Mouse (Mus musculus): Measurements from ENCODE around the gene Zxdb. TPM values are rescaled to one million over a fixed set of nuclear protein-coding genes. Genes with fewer than 3 reads are reported as not detected.
"Not testable (repeated sequence)": the region's sequence is repeated elsewhere in the genome, so short reads cannot be mapped to it uniquely, and the experiment has no call there.

Zxdb gene
- total RNA-seq (2021): 10 to 100 TPM in 1 of 2 experiments, 1 to 10 TPM in 1; 9.9 to 10.4 TPM
- long read RNA-seq, experiment 1, full-length matches to known transcripts: 6 of 8 reads
- long read RNA-seq, experiment 1, partial matches to known transcripts: 0 of 8 reads
- long read RNA-seq, experiment 1, other reads (novel, unspliced or antisense): 2 of 8 reads
- long read RNA-seq, experiment 2, full-length matches to known transcripts: 3 of 3 reads
- long read RNA-seq, experiment 2, partial matches to known transcripts: 0 of 3 reads
- long read RNA-seq, experiment 2, other reads (novel, unspliced or antisense): 0 of 3 reads

DNA sequence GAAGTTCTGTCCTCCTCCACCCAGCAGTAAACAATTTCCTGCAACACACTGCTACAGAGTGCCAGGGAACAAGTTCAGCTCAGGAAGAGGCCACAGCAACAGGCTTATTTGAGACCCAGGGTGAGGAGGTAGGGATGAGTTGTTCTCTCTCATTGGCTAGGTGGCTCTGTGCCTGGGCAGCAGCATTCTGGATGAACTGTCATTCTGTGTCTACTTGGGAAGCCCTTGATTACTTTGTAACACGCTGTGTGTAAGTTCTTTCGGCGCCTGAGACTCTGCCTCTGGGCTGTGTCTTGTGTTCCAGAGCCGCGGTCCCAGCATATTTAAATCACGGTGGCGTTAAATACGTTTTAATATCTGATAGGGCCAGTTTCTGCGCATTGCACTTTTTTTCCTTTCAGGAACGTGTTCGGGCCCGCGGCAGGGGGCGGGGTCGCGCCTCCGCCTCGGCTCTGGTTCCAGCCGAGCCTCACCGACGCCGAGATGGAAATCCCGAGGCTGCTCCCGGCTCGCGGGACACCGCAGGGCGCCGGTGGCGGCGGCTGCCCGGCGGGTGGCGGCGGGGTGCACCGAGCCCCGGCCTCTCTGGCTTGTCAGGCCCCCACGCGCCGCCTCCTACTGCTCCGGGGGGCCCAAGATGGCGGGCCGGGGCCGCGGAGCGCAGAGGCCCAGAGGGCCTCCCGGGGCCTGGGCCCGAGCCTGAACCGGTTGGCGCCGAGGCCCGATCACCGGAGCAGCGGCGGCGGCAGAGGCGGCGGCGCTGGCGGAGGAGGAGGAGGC is at the start of gene Zxdb:
Gene Zxdb, plus strand, starts transcription at position 378 of the 780 bp plus-strand sequence.
- DNase-seq: not testable (repeated sequence)

DNA sequence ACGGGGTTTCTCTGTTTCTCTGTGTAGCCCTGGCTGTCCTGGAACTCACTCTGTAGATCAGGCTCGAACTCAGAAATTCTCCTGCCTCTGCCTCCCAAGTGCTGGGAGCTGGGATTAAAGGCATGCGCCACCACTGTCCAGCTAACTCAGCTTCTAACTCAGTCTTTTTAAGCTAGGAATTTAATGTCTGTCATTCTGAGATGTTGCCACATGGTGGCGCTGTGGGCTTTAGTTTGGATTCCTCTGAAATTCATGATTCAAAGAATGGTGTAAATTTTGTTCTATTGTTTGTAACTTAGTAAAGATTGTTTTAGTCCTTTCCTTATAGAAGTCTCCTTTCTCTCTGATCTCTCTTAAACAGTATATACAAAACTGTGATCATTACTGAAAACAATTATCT is 49.4 kb upstream of the Zxdb start:
- peak; percentile 65 for DNase-seq

DNA sequence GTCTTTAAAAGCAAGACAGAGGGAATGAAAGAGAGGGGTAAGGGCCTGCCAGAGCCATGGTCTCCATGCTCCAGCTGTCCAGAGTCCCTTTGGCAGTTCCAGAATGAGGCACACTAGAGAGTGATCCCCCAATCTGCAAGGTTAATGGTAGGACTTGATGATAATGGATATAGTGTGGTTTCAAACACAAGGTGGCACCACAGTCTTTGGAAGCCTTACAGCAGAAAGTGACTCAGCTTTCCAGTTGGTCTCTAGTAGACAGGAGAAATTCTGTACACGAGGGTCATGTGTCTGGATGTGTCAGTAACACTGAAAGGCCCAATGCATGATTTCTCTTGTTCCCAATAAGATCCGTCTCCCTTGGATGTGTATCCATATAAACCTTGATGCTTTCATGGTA is 42.8 kb upstream of the Zxdb start:
- not testable (repeated sequence) for DNase-seq

DNA sequence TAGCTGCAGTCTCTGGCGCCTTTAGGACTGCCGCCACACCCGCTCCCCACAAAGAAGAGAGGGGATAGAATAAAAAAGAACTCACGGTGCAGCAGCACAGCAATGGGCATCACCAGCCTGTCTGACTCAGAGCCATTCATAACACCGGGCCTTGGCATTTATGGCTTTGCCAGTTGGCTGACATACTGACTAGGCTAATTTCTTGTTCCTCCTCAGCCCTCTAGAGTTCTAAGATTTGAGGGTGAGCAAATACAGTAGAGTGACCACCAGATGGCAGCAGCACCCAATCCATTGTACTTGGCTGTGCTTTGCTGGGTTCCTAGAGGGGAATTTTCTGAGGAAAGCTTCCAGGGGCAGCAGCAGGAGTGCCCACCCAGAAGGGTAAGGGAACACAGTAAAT is 34.8 kb upstream of the Zxdb start:
- DNase-seq: peak; percentile 8

DNA sequence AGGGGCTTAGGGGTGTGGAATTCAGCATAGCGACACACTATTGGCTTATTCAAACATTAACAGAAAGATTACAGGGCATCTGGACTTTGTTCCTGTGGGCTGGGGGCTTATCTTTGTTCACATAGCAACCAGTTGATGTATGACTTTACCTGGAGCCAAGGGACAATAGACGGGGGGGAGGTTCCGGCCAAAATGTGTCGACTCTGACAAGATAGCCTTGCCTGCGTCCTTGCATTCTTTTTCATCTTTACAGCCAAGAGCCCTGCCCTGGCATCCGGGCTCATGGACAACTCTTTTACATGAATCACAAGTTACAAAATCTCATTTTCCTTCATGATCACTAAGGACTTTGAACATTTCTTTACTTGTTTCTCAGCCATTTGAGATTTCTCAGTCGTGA is 17.7 kb upstream of the Zxdb start:
- not testable (repeated sequence) for DNase-seq

DNA sequence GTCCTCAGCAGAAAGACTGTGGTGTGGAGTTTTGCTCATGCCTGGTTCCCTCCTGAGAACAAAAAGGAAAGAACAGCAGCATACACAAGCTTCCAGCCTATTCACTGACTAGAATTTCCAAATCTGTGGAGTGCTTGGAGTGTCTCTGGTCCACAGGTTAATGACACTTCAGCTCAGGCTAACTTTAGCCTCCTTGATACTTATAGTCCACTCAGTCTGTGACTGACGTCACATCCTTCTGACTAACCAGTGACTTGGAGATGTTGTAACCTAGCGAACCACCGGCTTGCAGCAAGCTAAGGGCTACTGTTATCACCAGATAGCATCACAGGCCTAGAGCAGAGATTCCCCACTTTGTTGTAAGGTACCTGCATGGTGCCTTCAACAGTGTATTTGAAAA is 14.6 kb upstream of the Zxdb start:
- DNase-seq: not testable (repeated sequence)

DNA sequence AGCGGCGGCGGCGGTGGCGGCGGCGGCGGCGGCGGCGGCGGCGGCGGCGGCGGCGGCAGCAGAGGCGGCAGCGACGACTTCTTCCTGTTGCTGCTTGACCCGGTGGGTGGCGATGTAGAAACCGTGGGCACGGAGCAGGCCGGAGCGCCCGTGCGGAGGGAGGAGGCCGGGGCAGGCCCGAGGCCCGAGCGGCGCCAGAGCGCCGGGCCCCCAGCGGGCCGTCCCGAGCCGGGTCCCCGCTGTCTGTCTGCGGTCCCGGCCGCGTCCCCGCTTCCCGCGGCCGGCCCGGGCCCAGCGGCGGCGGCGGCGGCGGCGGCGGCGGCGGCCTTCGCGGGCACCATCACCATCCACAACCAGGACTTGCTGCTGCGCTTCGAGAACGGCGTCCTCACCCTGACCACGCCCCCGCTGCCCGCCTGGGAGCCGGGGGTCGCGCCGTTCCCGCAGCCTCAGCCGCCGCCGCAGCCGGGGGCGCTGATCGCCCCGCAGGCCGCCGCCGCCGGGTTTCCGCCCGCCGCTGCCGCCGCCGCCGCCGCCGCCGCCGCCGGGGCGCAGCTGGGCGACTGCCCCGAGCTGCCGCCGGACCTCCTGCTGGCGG is 702 bp downstream of the Zxdb start:
- DNase-seq: peak; percentile 3

DNA sequence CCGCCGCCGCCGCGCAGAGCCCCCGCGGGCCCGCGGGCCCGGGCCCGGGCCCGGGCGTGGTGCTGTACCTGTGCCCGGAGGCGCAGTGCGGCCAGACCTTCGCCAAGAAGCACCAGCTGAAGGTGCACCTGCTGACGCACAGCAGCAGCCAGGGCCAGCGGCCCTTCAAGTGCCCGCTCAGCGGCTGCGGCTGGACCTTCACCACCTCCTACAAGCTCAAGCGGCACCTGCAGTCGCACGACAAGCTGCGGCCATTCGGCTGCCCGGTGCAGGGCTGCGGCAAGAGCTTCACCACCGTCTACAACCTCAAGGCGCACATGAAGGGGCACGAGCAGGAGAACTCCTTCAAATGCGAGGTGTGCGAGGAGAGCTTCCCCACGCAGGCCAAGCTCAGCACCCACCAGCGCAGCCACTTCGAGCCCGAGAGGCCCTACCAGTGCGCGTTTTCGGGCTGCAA is 1.3 kb downstream of the Zxdb start:
- DNase-seq: not testable (repeated sequence)

DNA sequence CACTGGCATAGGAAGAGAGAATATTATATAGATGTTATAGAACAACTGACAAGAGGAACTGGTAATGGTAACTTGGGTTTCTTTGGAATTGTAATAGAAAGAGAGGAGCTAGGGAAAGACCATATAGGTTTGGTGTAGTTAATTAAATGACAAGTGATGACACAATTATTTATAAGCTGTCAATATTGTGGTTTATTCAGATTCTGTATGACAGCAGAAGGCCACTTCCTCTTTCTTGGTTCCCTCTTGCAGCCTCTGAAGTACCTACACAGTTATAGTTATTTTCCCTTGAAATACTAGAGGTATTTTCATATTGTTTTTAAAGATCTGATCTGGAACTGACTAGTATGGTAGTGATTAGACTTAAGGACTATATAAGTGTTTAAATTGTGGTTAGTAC is 7.2 kb downstream of the Zxdb start:
- no peak for DNase-seq

DNA sequence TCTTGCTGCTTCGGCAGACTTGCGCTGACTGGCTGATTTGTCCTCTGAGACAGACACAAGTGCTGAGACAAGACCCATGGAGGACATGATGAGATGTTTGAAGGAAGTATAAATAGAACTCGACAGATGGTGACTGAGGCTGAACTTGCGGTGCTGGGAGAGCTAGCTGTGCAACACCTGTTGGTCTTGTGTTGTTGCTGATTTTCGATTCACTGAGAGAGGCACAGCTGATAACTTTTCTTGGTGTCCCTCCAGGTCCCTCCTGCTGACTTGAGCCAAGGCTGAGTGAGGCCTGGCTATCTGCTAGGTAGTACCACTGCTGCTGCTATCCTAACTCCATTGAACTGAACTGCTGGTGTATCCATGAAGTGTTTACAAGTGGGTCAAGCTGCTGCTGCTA is 29.4 kb downstream of the Zxdb start:
- no peak for DNase-seq

DNA sequence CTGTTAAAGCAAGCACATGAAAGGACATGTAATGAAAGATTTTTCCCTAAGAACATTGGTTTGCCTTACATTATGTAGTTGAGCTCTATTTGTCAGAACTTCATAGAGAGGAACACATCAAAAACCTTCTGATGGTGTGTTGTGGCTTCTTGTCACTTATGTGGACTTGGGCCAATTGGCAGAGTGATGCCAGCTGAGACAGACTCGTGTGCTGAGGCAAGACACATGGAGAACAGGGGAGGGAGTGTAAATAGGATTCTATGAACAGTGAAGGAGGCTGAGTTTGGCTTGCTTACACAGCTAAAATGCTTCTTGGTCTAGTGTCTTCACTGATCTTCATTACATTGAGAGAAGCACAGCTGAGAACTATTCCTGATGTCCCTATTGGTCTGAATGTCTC is 35.6 kb downstream of the Zxdb start:
- no peak for DNase-seq

DNA sequence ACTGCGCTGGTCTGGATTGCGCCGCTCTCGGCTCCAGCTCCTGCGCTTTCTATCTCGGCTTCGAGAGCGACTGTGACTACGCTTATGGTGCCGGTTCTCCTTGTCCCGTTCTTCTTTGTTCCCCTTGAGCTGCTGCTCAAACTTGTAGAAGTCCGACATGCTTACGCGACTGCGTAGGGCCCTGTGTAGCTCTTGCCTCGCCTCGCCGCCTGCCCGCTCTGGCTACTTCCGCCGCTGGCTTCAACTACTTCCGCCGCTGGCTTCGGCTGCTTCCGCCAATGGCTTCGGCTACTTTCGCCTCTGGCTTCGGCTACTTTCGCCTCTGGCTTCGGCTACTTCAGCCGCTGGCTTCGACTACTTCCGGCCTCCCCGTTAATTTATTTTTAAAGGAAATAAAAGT is 49.5 kb downstream of the Zxdb start:
- no peak for DNase-seq

Other genes starting within 250 kb of the Zxdb start
- gene Maged1, start 182.4 kb upstream of the Zxdb start, total RNA-seq (2021): 100 to 1,000 TPM; 233 to 246 TPM
- 1 to 10 TPM; 8.3 to 9.5 TPM for gene Gspt2, start 88.5 kb upstream of the Zxdb start, total RNA-seq (2021)

All from adrenal gland, postnatal 10 days (tissue).